ENCODE assay signal across 29 mouse cellular contexts in the genomic region with DNA sequence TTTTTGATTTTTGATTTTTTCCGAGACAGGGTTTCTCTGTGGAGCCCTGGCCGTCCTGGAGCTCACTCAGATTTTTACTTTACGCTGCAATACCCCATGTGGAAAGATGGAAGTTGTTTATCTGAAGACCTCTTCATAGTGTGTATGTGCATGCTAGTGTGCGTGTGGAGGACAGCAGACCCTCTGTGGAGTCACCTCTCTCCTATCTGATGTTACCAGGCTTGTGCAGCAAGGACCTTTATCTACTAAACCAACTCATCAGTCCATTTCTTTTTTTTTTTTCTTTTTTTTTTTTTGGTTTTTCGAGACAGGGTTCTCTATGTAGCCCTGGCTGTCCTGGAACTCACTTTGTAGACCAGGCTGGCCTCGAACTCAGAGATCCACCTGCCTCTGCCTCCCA. TPM values are rescaled to one million over a fixed set of nuclear protein-coding genes. Genes with fewer than 3 reads are reported as not detected.
"Had no signal": no experiment of that assay in that cellular context is flagged by ENCODE, and none has a peak within 500 bp of the region (broad histone marks: within the 10 kb centered on the region; RNA-seq: fewer than 3 reads in every experiment).

No protein-coding gene starts in this region.

- DNase-seq: kidney, adult 18-20 months; kidney, adult 9 months; kidney, postnatal 25 days; lung, adult 18-20 months; lung, postnatal 10 days; lung, postnatal 36 days; right cerebral cortex, adult 18-20 months; right cerebral cortex, postnatal 14 days; right cerebral cortex, postnatal 4 days; thymus, adult 2 months; thymus, postnatal 25 days had no signal

- H3K27ac ChIP-seq: hindbrain, postnatal 0 days; kidney, postnatal 0 days; layer of hippocampus, adult 2 months; lung, embryonic 15.5 days; midbrain, embryonic 12.5 days; midbrain, embryonic 15.5 days; stomach, postnatal 0 days had no signal

- H3K36me3 ChIP-seq: lung, embryonic 15.5 days; midbrain, embryonic 12.5 days; midbrain, embryonic 15.5 days had no signal

- H3K4me2 ChIP-seq: lung, embryonic 15.5 days; midbrain, embryonic 12.5 days; midbrain, embryonic 15.5 days had no signal

- H3K4me1 ChIP-seq: lung, embryonic 15.5 days; midbrain, embryonic 12.5 days; midbrain, embryonic 15.5 days had no signal

- H3K27me3 ChIP-seq: lung, embryonic 15.5 days; midbrain, embryonic 12.5 days; midbrain, embryonic 15.5 days had no signal

- H3K9me3 ChIP-seq: lung, embryonic 15.5 days; midbrain, embryonic 12.5 days; midbrain, embryonic 15.5 days had no signal

- H3K9ac ChIP-seq: lung, embryonic 15.5 days; midbrain, embryonic 12.5 days; midbrain, embryonic 15.5 days had no signal

- H3K4me3 ChIP-seq: layer of hippocampus, adult 2 months; lung, embryonic 15.5 days; midbrain, embryonic 12.5 days; midbrain, embryonic 15.5 days had no signal

- ATAC-seq: hindbrain, postnatal 0 days; inflammation-experienced regulatory T-cells, adult 6 months; intestine, embryonic 16.5 days; midbrain, embryonic 15.5 days had no signal

RNA-seq across cellular contexts. Expression of a gene that starts 53.5 kb away (rescaled TPM):
- total RNA-seq: hindbrain, postnatal 0 days; layer of hippocampus, adult 2 months; layer of hippocampus, postnatal 10 days; left cerebral cortex, adult 8-10 months; left cerebral cortex, postnatal 14 days had no signal
- polyA plus RNA-seq: hindbrain, postnatal 0 days; inflammation-experienced regulatory T-cells, adult 6 months; intestine, embryonic 16.5 days; kidney, postnatal 0 days; large intestine, adult 2 months; limb, embryonic 11.5 days; limb, embryonic 14.5 days; lung, embryonic 15.5 days; midbrain, embryonic 12.5 days; midbrain, embryonic 15.5 days; neural tube, embryonic 11.5 days; neural tube, embryonic 14.5 days; stomach, embryonic 14.5 days; stomach, postnatal 0 days; thymus, adult 2 months had no signal
